Mouse (Mus musculus) c-Kit-positive CD71-positive TER-119-negative erythroid progenitor cells, embryonic 14.5 days (primary cell): Measurements from ENCODE around the gene Matn1.

ENCODE experiments used
- DNase-seq: peaks from one replicate; pipeline ENCODE4 v3.0.0-alpha.2; 2013; ENCODE audit warnings: low read depth

Gene Matn1

DNA sequence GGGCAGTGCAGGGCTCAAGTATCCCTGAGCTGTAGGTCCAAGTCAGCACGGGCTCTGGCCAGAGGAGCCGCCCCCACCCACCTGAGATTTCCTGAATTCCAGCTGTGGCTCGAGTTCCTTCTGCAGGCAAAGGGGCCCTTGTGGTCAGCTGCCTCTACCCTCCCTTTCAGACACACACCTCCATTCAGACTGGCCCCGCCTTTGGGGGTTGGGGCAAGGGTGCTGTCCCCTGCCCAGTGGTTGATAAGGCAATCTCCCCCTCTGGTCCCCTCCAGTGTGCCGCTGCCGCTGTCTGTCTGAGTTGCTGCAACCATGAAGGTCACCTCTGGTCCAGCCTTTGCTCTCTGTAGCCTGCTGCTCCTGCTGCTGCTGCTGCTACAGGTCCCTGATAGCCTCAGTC, at the start of gene Matn1:
TSS of gene Matn1 (plus strand) at position 274 of the 400 bp plus-strand sequence.
- no peak for DNase-seq

GRCm38 (mm10) chr4:130895701-130896100, 48.5 kb upstream of the Matn1 start:
- DNase-seq = no peak

- DNase-seq = peak; percentile 41
These were observed 47.8 kb upstream of the Matn1 start for GRCm38 (mm10) chr4:130896372-130896771.

GRCm38 (mm10) chr4:130899383-130899781, 44.8 kb upstream of the Matn1 start:
- no peak for DNase-seq

- no peak for DNase-seq
These were observed 44.3 kb upstream of the Matn1 start for GRCm38 (mm10) chr4:130899782-130900427.

GRCm38 (mm10) chr4:130900746-130901145, 43.4 kb upstream of the Matn1 start:
- no peak for DNase-seq

- no peak for DNase-seq
These were observed 41.9 kb upstream of the Matn1 start for GRCm38 (mm10) chr4:130902289-130902781.

- no peak for DNase-seq
These were observed 39.2 kb upstream of the Matn1 start for GRCm38 (mm10) chr4:130905025-130905424.

DNA sequence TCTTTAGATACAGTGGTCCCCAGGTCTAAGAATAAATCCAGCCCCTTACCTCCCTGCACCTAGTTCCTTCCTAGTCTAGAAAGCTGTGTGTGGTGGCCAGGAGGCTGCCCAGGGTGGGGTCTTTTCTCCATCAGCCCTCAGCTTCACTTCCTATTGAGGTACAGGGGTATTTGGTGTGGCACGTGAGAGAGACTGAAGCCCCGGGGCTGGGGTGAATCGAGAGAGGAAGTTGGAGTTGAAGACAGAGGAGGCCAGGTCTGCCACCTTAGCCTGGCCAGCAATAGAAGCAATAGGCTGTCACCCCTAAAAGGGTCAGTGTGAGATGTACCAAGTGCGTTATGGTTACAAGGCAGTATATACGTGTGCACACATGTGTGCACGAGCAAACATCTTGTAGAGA, 38.3 kb upstream of the Matn1 start:
- DNase-seq = no peak

GRCm38 (mm10) chr4:130906296-130906695, 37.9 kb upstream of the Matn1 start:
- DNase-seq = no peak

DNA sequence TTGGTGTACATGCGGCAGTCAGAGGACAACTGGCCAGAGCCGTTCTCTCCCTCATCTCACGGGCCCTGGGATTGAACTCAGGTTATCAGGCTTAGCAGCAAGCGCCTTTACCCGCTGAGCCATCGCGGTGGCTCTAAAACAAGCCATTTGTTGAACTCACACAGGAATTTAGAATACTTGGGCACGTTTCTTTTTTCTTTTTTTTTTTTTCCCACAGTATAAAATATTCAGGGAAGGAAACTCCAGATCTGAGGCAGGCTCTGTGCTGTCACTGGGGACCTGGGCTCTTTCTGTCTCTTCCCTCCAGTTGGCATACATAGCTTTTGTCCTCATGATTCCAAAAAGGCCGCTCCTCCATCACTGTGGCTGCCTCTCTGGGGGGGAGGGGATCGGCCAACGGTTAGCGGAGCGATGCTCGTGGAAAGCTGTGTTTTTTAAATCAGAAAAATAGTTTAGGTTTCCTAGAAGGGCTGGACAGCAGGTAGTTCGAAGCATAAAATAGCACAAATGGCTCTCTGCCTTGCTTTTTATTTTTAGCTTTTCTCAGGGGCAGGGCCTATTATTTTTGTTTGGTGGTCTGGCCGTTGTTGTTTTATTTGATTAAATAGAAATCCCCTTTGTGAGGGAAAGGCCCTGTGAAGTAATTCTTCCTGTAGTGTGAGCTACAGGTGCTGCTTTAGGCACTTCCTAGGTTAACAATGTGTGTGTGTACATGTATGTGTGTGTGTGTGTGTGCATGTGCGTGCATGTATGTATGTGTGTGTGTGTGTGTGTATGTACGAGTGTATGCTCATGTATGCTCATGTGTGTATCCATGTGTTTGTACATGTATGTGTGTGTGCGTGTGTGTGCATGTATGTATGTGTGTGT, 36.8 kb upstream of the Matn1 start:
- DNase-seq = no peak

DNA sequence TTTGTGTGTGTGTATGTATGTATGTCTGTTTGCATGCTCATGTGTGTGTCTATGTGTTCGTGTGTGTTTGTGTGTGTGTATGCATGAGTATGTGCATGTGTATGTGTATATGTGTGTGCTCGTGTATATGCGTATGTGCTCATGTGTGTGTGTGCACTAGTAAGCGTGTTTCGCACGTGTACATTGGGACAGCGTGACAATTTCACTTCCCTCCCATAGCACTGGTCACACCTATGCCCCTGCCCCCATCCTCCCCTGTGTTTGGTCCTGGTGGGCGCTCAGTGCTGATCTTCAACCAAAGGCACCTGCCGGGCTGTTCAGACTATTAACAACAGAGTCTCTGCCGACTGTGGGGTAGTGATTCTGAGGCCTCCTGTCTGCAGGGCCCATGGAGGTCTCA, 36.1 kb upstream of the Matn1 start:
- DNase-seq = no peak

DNA sequence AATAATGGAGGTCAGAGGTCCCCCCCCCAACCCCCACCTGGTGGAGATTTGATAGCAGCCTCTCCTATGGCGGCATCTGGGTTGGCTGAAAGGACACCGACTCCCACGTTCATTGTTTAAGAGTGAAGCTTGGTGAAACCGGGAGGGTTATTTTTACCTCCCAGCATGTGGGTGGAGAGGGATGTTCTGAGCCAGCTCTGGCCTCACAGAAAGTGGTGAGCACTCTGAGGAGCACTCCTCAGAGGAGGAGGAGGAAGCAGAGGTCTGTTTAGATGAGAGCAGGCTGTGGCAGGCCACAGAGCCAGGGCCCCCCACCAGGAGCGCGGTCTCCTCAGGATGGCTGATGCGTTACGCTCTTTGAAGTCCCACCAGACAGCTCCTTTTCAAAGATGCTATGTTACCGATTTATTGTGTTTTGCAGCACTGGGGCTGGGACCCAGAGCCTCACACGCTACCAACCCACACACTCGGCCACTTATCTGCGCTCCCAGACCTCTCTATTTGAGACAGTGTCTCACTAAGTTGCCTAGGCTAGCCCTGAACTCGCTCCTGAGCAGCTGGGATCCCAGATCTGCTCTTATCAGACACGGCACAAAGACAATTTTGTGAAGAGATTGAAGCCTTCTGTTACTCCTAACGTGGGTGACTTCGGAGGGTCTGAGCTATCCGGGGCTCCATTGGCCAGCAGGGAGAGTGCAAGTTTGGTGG, 34.9 kb upstream of the Matn1 start:
- DNase-seq = peak; percentile 51

GRCm38 (mm10) chr4:130910666-130911065, 33.5 kb upstream of the Matn1 start:
- peak; percentile 32 for DNase-seq

DNA sequence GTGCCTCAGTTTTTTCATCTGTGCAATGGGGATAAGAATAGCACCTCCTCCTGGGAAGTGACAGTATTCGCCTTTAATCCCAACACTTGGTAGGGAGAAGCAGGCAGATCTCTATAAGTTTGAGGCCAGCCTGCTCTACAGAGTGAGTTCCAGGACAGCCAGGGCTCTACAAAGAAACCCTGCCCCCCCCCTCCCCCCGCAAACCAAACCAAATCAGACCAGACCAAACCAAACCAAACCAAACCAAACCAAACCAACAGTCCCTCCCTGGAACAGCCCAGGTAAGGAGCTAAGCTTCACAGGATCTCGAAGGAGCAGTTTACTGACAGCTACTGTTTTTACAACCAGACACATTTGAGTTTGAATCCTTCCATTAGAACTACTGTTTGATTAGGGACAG, 31.6 kb upstream of the Matn1 start:
- DNase-seq = no peak

DNA sequence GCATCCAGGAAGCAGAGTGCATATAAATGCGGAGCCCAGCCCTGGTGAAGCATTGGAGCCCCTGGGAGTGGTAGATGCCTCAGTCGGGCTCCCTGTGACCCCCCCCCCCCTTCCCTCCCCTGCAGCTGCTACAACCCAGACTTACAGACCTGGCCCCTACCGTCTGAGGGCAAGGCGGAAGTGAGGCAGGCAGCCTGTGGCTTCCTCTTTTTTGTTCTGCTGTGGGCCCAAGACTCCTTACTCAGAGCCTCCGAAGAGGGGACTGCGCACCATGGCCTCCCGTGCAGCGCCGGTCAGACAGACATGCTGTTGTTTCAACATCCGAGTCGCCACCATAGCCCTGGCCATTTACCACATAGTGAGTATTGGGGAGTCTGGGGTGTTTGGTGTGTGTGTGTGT, 31.1 kb upstream of the Matn1 start, which contains the start of gene Laptm5:
TSS of gene Laptm5 (plus strand) at position 49 of the 400 bp plus-strand sequence.
- DNase-seq = no peak

GRCm38 (mm10) chr4:130913511-130913910, 30.7 kb upstream of the Matn1 start:
- DNase-seq = no peak

GRCm38 (mm10) chr4:130914011-130914410, 30.2 kb upstream of the Matn1 start:
- peak; percentile 11 for DNase-seq

- DNase-seq = no peak
These were observed 29.7 kb upstream of the Matn1 start for GRCm38 (mm10) chr4:130914527-130914926.

- DNase-seq = no peak
These were observed 29.0 kb upstream of the Matn1 start for GRCm38 (mm10) chr4:130915006-130915667.

DNA sequence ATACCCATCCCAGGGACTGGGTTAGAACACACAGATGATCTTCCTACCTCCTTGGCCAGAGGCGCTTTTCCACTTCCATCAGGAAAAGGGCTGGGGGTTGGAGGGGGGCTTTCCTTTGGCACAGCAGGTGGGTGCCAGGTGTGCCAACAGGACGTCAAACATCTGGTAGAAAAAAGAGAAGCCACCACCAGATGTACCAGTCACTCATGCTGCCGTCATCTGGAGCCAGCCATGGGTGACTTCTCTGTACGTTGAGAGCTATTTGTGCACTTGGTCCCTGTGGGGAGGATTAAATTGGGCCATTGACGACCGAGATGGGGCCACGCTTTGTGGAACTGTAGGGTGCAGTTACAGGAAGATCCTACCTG, 28.5 kb upstream of the Matn1 start:
- no peak for DNase-seq

DNA sequence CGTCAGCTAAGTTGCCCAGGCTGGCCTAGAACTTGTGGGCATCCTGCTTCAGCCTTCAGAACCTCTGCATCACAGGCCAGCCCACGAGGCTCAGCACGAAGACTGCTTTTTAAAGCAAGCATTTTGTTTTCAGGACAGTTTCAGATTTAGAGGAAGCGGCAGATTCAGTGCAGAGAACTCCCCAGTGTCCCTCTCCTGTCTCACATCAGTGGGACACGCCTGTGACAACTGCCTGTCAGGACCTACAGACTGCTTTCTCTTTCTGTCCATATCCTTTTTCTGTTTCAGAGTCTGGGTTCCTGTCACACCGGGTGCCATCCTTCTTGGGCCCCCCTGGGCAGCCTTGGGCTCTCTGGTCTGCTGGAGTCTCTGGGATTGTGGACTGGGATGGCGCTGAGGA, 27.5 kb upstream of the Matn1 start:
- no peak for DNase-seq
